Mouse (Mus musculus) inflammation-experienced regulatory T-cells, adult 6 months (primary cell): ENCODE data around the gene Acacb. TPM values are rescaled to one million over a fixed set of nuclear protein-coding genes. Genes with fewer than 3 reads are reported as not detected.
A peak's percentile ranks its signal among the peaks of the same experiment; 100 is the strongest.

Experiments used
- ATAC-seq: one replicate; pipeline ENCODE4 v1.8.0; 2017
- polyA plus RNA-seq, 3 experiments: library from polyadenylated mRNA; unstranded; fragments of 100-300 nt; shearing (Covaris generic); gene quantifications; one replicate each; pipeline ENCODE4 v1.2.1; 2017

Acacb gene
- polyA plus RNA-seq, 3 experiments from 2014 or later: 1.3 to 4.5 (median 1.7) TPM

DNA sequence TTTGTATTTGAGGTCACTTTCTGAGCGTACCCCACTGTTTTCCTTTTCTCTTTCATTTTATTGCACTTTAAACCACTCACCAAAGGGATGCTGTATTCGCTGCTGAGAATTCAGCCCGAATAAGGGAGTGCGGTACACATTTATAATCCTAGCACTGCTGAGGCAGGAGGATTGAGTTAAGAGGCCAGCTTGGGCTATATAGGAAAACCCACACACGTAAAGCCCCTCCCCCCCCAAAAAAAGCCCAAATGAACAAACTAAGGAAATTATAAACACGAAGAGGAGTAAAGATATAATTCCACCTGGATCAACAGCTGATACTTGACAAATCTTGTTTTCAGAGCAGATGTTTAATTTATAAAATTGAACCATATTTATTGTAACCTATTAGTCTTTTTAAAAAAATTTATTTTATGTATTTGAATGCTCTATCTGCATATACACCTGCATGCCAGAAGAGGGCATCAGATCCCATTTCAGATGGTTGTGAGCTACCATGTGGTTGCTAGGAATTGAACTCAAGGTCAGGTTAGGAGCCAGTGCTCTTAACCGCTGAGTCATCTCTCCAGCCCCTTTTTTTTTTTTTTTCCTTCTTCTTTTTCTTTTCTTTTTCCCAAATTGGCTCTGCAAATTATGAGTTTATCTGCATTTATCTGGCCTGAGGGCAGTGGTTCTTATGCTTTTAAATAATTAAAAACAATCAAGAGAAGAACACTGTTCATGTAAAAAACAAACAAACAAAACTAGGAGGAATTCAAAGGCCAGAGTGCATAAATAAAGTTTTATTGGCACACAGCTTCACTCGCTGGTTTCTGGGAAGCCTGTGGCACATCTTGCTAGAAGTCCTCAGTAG is 30.4 kb downstream of the Acacb start:
- ATAC-seq: no peak

DNA sequence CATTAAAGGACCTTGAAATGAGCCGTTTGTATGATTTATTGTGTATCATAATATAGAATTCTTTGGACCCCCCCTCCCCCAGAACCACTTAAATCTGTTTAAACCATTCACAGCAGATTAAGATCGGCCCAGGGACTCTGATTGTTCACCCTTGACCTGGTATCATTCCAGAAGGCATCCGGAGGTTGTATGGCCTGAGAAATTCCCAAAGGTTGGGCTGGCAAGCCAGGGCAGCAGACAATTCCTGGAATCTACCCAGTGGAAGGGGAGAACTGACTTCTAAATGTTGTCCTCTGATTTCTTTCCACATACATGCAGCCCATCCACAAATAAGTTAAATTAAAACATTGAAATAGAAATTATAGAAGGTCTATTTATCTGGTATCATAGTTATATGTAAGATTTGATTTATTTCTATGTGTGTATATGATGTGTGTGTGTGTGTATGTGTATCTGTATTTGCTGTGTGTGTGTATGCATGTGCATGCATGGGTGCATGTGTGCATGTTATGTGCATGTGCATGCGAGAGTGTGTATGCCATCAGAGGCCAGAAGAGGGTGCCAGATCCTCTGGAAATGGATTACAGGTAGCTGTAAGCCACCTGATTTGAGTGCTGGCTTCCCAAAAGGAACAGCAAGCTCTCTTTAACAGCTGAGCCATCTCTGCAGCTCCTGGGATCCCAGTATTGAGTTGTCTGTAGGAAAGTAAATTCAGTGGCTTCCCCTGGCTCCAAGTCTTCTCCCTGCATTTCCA is 31.8 kb downstream of the Acacb start:
- ATAC-seq: no peak

DNA sequence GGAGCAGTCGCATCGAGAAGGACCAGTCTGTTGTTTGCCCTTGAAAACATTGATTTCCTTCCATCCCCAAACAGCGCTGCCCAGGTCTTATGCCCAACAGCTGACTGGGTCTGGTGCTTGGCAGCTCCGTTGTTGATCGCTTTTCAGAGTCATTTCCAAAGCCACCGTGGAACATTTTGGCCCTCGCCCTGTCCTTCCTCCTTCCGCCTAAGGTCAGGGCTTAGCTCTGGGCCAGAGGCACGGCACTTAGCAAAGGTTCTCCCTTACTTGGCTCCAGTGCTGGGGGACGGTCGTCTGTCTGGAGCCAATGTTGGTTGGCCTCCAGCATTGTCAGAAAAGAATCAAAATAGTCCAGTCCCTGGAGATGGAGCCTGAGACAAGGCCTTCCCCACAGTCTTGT is 33.2 kb downstream of the Acacb start:
- ATAC-seq: no peak

DNA sequence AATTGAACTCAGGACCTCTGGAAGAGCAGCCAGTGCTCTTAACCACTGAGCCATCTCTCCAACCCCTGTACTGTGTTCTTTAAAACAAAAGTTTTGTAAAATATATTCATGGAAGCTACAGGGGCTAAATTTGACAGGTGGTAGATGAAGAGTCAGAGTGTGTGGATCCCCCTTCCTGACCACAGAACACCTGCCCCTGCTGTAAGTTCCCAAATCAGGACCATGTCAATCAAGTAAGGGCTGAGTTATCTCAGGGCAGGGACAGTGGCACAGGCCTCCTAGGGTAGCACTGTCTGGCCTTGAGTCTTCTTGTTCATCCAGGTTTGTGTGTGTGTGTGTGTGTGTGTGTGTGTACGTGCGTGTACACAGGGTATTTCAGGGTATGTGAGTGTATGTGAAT is 37.2 kb downstream of the Acacb start:
- ATAC-seq: no peak

DNA sequence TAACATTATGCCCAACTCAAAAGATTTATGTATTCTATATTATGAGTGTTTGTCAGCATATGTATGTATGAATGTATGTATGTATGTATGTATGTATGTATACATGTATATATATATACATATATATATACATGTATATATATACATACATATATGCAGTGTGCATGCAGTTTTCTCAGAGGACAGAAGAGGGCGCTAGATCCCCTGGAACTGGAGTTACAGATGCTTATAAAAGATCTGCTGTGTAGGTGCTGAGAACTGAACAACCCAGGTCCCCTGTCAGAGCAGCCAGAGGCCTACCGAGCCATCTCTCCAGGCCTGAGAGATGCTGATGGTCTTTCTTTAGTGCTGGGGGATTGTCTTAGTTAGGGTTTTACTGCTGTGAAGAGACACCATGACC is 40.8 kb downstream of the Acacb start:
- no peak for ATAC-seq

DNA sequence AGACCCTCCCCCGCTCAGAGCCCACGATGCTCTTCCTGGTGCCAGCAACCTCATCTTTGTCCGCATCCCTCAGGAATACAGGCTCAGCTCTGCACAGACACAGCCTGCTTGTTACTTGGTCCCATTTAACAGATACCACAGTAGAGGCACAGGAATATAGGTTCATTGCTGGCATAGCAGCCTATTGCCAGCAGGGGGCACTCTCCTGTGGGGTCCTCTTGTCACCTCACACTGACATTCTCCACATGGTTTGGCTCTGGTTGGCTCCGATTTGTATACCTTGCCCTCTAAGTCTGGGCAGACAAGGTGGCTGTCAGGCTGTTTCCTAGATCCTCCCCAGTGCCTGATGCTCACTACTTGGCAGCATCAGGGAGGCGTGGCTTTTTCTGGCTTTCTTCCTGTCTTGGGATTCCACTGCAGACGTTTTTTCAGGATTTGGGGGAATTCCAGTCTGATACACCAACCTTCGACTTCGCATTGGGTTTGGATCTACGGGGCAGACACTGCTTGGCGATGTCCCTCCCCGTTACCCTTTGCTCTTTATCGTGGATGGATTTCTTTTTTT is 42.6 kb downstream of the Acacb start:
- ATAC-seq: no peak

DNA sequence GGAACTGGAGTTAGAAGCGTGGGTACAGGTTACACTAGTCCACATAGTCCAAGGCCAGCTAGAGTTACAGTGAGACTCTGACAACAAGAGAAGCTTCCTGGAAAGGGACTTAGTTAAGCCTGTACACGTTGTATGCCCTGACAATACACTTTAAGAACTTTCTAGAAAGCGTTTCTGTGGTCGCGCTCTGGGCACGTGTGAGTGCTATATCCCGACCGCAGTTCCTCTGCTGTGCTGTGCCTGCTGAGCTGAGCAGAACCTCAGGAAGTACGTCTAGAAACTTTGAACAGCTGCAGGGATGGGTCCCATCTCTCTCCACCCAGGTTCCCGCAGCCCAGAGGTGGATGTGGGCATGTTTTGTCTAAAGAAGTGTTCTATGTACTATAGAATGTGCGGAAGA is 47.8 kb downstream of the Acacb start:
- ATAC-seq: peak; percentile 28

DNA sequence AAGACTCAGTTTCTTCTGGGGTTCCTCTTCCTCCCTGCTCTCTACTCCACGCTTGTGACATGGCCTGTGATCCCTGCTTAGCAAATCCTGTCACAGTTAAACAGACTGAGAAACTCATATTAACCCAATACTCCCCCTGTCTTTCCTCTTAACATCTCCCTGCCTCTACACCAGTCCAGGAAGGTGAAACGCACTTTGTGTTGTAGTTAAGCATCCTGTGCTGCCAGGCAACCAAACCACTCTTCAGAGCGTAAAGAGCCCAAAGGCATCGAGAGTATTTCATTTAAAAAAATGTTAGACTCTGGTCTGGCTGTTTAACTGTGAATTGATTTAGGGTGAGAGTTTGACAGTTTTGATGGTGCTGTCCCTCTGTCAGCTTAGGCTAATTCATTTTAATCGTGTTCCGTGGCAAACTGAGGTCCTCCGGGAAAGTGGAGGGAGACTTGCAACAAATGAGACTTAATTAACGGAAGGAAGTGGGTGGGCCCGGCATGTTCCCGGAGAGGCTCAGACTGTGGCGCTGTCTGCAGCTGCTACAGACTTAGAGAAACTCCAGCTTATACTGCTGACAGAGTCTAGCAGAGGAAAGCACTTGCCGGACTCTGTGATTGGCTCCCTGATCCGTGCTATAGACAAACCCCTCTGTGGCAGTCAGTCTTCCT is 52.9 kb downstream of the Acacb start:
- ATAC-seq: peak; percentile 86

DNA sequence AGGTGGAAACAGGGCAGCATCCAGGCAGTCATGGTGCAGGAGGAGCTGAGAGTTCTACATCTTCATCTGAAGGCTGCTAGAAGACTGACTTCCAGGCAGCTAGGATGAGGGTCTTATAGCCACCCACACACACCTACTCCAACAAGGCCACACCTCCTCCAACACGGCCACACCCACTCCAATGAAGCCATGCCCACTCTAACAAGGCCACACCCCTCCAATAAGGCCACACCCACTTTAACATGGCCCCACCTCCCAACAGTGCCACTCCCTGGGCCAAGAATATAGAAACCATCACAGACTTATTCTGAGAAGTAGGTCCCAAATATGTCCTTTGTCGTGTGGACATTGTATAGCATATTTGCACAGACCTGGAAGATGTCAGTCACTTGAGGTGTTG is 59.8 kb downstream of the Acacb start:
- no peak for ATAC-seq

DNA sequence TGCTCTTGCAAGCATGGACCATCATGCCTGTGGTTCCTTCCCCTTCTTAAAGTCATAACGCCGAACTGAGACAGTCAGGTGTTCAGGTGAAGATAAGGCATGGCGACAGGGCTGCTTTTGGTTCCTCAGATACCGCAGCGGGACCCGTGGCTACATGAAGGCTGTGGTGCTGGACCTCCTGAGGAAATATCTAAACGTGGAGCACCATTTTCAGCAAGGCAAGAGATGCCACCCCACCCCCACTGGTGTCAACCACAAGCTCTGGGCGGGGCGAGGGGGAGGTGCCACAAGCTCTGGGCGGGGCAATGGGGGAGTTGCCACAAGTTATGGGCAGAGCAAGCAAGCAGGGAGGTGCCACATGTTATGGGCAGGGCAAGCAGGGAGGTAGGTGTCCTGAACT is 66.8 kb downstream of the Acacb start:
- ATAC-seq: no peak

DNA sequence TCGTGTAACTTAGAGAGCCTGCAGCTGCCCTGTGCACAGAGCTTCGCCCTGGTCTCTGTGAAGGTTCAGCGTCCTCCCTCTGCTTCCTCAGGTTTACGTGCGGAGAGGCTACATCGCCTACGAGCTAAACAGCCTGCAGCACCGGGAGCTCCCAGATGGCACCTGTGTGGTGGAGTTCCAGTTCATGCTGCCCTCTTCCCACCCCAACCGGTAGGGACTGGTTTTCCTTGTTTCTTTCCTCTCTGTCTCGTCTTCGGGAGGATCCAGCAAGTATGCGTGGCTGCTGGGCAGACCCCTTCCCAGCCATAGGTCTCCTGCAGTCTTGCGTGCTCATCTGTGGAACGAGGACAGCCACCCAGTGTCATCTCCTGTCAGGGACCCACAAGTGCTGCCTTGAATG is 72.4 kb downstream of the Acacb start:
- ATAC-seq: no peak

DNA sequence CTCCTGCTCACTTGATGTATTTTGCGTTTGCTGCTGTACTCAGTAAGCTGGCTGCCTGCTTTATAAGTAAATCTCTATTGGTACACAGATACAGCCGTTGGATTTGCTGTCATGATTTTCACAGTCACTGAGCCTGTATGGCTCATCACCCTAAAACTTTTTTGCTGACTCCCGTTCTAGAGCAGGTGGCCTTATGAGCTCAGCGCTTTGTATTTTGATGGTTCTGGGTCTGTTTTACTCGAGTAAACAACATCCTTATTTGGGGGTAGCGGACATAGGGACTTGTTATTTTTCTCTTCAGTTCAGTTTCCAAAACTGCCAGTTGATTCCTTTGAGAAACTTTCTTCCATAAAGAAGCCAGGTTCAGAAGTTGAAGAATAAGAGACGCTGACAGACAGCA is 79.7 kb downstream of the Acacb start:
- ATAC-seq: no peak

DNA sequence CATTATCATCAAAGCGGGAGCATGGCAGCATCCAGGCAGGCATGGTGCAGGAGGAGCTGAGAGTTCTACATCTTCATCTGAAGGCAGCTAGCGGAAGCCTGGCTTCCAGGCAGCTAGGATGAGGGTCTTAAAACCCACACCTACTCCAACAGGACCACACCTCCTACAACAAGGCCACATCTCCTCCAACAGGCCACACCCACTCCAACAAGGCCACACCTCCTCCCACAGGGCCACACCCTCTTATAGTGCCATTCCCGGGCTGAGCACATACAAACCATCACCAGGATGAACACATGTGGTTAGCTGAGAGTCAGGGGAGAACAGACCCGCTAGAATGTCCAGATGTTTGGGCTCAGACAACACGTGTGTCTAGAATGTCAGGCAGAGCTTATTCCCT is 82.6 kb downstream of the Acacb start:
- ATAC-seq: no peak

DNA sequence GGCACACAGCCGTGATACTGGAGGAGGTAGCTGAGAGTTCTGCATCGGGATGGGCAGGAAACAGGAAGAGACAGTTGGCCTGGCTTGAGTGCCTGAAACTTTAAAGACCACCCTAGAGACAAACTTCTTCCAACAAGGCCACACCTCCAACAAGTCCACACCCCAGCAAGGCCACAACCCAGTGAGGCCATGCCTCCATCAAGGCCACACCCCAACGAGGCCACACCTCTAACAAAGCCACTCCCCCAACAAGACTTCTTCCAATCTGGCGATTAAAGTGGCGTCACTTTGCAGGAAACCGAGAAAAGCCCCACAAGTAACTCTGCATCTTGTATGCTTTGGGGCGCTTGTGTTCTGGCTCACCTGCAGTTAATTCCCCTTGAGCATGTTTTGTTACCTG is 92.6 kb downstream of the Acacb start:
- ATAC-seq: no peak

DNA sequence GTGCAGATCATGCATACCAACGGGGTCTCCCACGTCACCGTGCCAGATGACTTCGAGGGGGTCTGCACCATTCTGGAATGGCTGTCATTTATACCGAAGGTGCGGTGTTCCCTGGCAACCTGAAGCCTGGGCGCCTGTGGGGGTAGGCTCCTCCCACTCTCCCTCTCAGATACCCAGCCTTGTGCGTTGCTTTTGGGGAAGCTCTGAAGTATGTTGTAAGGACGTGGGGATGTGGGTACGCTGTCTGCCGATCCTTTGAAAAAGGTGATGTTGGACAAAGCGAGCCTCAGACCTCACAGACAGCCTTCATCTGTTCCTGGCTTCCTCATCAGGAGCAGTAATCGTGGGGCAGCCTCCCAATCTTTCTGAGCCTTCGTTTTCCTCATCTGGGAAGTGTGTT is 93.4 kb downstream of the Acacb start:
- ATAC-seq: no peak

DNA sequence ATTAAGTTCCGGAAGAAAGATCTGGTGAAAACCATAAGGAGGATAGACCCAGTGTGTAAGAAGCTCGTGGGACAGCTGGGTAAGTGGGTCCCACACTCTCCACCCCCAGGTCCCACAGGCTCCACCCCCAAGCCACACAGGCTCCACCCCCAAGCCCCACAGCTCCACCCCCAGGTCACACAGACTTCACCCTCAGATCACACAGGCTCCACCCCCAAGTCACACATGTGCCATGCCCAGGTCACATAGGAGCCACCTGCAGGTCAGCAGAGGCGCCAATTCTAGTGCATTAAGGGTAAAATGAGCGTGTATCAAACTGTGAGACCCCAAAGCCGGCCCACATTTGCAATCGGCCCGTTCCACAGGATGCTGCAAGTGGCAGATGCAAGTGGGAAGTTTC is 100.1 kb downstream of the Acacb start:
- no peak for ATAC-seq

DNA sequence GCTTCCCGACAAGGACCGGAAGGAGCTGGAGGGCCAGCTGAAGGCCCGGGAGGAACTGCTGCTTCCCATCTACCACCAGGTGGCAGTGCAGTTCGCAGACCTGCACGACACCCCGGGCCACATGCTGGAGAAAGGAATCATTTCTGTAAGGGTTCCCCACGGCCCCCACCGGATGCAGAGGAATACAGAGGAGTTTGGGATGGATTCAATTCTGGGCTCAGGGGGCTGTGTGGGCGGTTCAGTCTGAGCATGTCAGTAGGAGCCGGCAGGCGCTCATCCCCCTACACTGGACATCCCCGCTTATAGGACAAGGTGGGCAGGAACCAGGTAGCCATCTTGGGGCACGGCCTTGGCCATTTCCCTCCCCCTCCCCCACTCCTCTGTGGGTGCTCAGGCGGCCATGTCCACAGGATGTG is 101.8 kb downstream of the Acacb start:
- no peak for ATAC-seq

DNA sequence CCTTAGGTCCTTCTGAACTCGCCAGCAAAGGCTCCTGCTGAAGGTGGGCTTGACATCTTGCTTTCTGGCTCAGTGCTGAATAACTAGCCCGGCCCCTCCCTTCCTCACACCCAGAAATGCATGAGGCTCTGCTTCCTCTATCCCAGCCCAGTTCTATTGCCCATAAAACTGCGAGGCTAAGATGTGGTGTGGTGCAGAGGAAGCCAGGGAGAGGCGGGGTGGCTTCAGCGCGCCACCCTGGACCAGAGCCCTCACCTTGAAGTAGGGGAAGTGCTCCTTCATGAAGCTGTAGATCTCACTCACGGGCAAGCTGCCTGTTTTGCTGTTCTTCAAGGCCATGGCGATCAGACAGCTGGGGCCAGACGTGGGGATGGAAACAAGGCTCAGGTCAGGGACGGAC is 113.2 kb downstream of the Acacb start:
- no peak for ATAC-seq

DNA sequence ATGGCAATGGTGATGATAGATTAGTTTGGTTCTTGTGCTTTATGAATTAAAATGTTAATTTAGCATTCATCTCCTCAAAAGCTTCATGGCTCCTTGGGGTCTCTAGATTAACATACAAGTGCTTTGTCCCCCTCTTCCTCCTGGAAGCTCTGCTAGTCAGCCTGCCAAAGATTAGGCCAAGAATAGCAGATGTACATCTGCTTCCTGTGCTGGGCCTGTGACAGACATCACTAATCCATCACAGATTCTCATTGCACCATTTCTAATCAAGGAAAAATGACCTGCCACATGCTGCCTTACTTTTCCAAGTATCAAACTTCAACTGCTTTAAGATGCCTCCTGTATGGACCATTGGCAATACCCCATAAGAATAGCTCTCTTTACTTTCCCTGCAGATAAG is 115.2 kb downstream of the Acacb start:
- no peak for ATAC-seq

DNA sequence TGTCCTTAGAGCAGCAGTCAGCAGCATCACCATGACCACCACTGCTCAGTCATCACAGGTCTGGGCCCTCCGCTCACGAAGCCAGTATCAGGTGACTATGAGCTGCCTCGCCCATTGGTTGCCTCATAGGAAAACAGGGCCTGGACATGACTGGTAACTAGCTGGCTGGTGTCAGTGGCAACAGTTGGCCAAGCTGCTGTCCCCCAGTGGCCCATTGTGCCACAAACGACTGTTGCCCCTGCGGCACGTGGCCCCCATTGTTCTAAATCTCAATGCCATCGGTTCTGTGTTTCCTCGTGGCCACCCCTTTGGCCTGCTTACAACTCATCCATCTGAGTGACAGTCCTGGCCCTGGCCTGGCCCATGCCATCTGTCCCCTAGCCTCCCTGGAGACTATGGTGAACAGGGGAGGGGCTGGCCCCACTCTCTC is 117.7 kb downstream of the Acacb start:
- no peak for ATAC-seq

DNA sequence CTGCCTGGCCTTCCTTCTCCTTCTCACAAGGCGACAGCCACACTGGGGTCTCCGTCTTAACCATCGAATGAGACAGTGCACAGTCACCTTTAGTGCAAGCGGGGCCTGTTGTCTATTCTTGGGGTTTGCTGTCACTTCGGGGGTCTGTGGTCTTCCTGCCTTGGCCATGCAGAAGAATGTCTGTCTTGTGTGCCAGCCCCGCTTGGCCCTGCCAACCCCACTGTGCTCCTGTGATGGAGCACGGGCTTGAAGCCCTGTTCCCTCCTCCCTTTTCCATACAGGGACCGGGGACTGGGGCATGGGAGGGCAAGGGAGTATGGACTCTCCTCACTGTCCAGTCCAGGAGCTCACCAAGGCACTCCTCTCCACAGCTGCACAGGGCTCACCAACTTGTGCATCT is 118.5 kb downstream of the Acacb start:
- no peak for ATAC-seq

DNA sequence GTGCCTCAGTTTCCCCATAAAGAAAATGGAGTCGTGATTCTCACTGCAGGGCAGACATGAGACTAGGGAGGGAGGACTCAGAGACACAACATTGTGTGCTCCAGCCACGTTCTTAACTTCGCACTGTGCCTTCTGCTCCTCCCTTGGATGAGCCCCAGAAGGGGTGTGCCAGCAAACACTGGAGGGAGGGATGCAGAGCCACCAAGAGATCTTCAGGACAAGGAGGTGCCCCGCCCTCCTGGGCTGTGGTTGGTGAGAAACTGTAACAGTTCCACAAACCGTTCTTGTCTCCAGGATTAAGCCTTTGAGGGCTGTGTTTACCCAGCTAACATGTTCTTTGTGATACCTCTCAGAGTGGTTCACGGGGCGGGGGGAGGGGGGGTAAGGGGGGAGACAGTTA is 122.3 kb downstream of the Acacb start:
- no peak for ATAC-seq

DNA sequence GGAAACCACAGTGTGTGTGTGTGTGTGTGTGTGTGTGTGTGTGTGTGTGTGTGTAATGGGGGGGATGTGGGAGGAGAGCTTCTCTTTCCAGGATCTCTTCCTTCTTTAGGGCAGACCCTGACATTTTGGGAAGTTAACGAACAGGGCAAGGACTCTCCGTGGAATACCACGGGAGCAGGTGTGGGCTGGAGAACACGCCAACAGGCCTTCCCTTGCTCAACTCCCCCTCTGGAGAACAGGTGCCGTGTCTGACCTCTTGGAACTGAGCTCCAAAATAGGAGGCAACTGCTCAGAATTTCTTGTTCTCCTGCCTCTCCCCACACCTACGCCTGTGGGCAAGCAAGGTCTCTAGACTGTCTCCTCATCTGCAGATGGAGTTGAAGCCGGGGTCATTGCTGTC is 123.2 kb downstream of the Acacb start:
- no peak for ATAC-seq
